ENCODE assay signal across 12 mouse cellular contexts in the genomic region with DNA sequence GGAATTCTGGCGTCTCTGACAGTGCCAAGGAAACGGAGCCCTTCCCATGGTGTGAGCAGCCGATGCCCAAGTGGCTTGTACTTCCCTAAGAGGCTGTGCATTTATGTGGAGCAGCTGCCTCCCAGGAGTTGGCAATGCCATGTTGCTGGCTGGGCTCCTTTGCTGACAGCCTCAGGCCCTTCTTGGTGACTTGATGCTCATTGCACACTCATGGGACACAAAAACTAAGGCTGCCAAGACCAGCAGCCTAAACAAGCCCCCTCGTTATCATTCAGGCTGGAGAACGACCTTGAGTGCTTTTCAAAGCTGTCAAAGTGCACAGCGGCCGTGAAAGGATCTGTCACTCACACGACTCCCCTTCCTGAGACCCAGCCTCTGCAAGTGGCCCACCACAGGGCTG. TPM values are rescaled to one million over a fixed set of nuclear protein-coding genes. Genes with fewer than 3 reads are reported as not detected.
DNase-seq lines count a peak whose midpoint lies in the region; ATAC-seq and TF ChIP-seq lines count a peak whose summit lies in the region.
"Had no signal": no experiment of that assay in that cellular context is flagged by ENCODE, and none has a peak within 500 bp of the region (broad histone marks: within the 10 kb centered on the region; RNA-seq: fewer than 3 reads in every experiment).

No protein-coding gene starts in this region.

- peaks cover 69% of the 10 kb centered on the region for H3K4me1 ChIP-seq in forebrain, embryonic 15.5 days
- H3K4me1 ChIP-seq in midbrain, embryonic 10.5 days: peaks cover 58% of the 10 kb centered on the region
- H3K4me1 ChIP-seq in kidney, embryonic 14.5 days (ENCODE audit: control insufficient read depth, insufficient read depth, low read length): no peaks in the 10 kb centered on the region
- no peaks in the 10 kb centered on the region for H3K4me1 ChIP-seq in intestine, postnatal 0 days (replicated peaks; ENCODE audit: control insufficient read depth, insufficient read depth, low read length)
- H3K4me1 ChIP-seq: lung, embryonic 15.5 days had no signal

- 3% methylated on average over 8 of the region's 8 CpGs for WGBS in forebrain, embryonic 15.5 days
- 38% methylated on average over 8 of the region's 8 CpGs for WGBS in midbrain, embryonic 10.5 days
- WGBS in kidney, embryonic 14.5 days: 55% methylated on average over 8 of the region's 8 CpGs
- 59% methylated on average over 8 of the region's 8 CpGs for WGBS in intestine, postnatal 0 days

- TF ChIP-seq CTCF in brain, embryonic 14.5 days (IDR thresholded peaks at IDR 0.05; ENCODE audit: borderline replicate concordance, extremely low read depth, insufficient read depth, insufficient read length): no peak
- no peak for TF ChIP-seq CTCF in intestine, postnatal 0 days (IDR thresholded peaks at IDR 0.05; ENCODE audit: low read depth)

- peak overlapping the region; percentile 85 for H3K27ac ChIP-seq in forebrain, embryonic 15.5 days (replicated peaks)
- H3K27ac ChIP-seq in midbrain, embryonic 10.5 days (replicated peaks): peak overlapping the region; percentile 73
- no peak overlapping the region for H3K27ac ChIP-seq in kidney, embryonic 14.5 days (ENCODE audit: low read depth, low read length)
- no peak overlapping the region for H3K27ac ChIP-seq in intestine, postnatal 0 days (ENCODE audit: low read depth, low read length)
- H3K27ac ChIP-seq: lung, embryonic 15.5 days had no signal

- TF ChIP-seq POLR2A in brain, embryonic 14.5 days (IDR thresholded peaks at IDR 0.05; ENCODE audit: borderline replicate concordance, extremely low read depth, insufficient read depth, insufficient read length, poor library complexity, severe bottlenecking): no peak

- DNase-seq in cerebellum, postnatal 14 days: peak; percentile 54 to 56
- peak; percentile 98 for DNase-seq in brain, embryonic 14.5 days (ENCODE audit: low read depth)
- peak; percentile 56 for DNase-seq in midbrain, embryonic 10.5 days (ENCODE audit: low spot score)
- no peak for DNase-seq in frontal cortex, postnatal 10 days (ENCODE audit: low spot score in 2 of 2)
- DNase-seq: B cell, adult 2 months; kidney, postnatal 25 days had no signal

- H3K27me3 ChIP-seq in forebrain, embryonic 15.5 days: no peaks in the 10 kb centered on the region
- peaks cover 38% of the 10 kb centered on the region for H3K27me3 ChIP-seq in midbrain, embryonic 10.5 days (ENCODE audit: low read depth, poor library complexity, severe bottlenecking)
- no peaks in the 10 kb centered on the region for H3K27me3 ChIP-seq in kidney, embryonic 14.5 days (ENCODE audit: control insufficient read depth, insufficient read depth, low read length)
- H3K27me3 ChIP-seq in intestine, postnatal 0 days (replicated peaks; ENCODE audit: control insufficient read depth, insufficient read depth, low read length): 0 out of 2 replicates have a peak, but pooled peaks cover 4% of the 10 kb centered on the region
- H3K27me3 ChIP-seq: lung, embryonic 15.5 days had no signal

- H3K9me3 ChIP-seq in forebrain, embryonic 15.5 days: no peaks in the 10 kb centered on the region
- no peaks in the 10 kb centered on the region for H3K9me3 ChIP-seq in midbrain, embryonic 10.5 days (replicated peaks)
- no peaks in the 10 kb centered on the region for H3K9me3 ChIP-seq in kidney, embryonic 14.5 days (ENCODE audit: control insufficient read depth, low read length)
- H3K9me3 ChIP-seq in intestine, postnatal 0 days (ENCODE audit: control insufficient read depth): no peaks in the 10 kb centered on the region
- H3K9me3 ChIP-seq: G1E; lung, embryonic 15.5 days had no signal

- H3K36me3 ChIP-seq in forebrain, embryonic 15.5 days: no peaks in the 10 kb centered on the region
- H3K36me3 ChIP-seq in midbrain, embryonic 10.5 days: no peaks in the 10 kb centered on the region
- no peaks in the 10 kb centered on the region for H3K36me3 ChIP-seq in kidney, embryonic 14.5 days (ENCODE audit: control insufficient read depth, insufficient read depth, low read length)
- H3K36me3 ChIP-seq in intestine, postnatal 0 days (ENCODE audit: control insufficient read depth, insufficient read depth): no peaks in the 10 kb centered on the region
- H3K36me3 ChIP-seq: G1E; lung, embryonic 15.5 days had no signal

- H3K4me3 ChIP-seq in forebrain, embryonic 15.5 days: no peak overlapping the region
- peak overlapping the region; percentile 20; the same call in 1 of the 2 replicates for H3K4me3 ChIP-seq in midbrain, embryonic 10.5 days
- no peak overlapping the region for H3K4me3 ChIP-seq in kidney, embryonic 14.5 days (ENCODE audit: low read length)
- H3K4me3 ChIP-seq in intestine, postnatal 0 days (ENCODE audit: low read depth, low read length): no peak overlapping the region
- H3K4me3 ChIP-seq: lung, embryonic 15.5 days had no signal

- no peak overlapping the region for H3K9ac ChIP-seq in forebrain, embryonic 15.5 days (replicated peaks)
- no peak overlapping the region for H3K9ac ChIP-seq in kidney, embryonic 14.5 days (ENCODE audit: low read depth, low read length)
- H3K9ac ChIP-seq in intestine, postnatal 0 days (ENCODE audit: low read depth, low read length): no peak overlapping the region
- H3K9ac ChIP-seq: lung, embryonic 15.5 days had no signal

- no peak for ATAC-seq in cerebellum, adult (ENCODE audit: insufficient number of reproducible peaks, low FRiP score, low TSS enrichment)
- peak; percentile 85 for ATAC-seq in forebrain, embryonic 15.5 days (replicated peaks)
- ATAC-seq in kidney, embryonic 14.5 days (ENCODE audit: low FRiP score, low TSS enrichment): no peak
- ATAC-seq in intestine, postnatal 0 days: no peak

- no peak overlapping the region for H3K4me2 ChIP-seq in forebrain, embryonic 15.5 days (replicated peaks)
- H3K4me2 ChIP-seq in kidney, embryonic 14.5 days (replicated peaks; ENCODE audit: low read depth, low read length): no peak overlapping the region
- H3K4me2 ChIP-seq in intestine, postnatal 0 days (replicated peaks; ENCODE audit: low read depth): no peak overlapping the region
- H3K4me2 ChIP-seq: lung, embryonic 15.5 days had no signal

RNA-seq across cellular contexts. Expression of a gene that starts 28.0 kb away (rescaled TPM):
- 124 and 147 TPM in 2 replicates for polyA plus RNA-seq in brain, embryonic 14.5 days (2012; rRNA removed)
- polyA plus RNA-seq in forebrain, embryonic 15.5 days (2015; fragmentation: Nextera tagmentation; extraction: Ambion mirVana): 58.3 and 66.4 TPM in 2 replicates
- polyA plus RNA-seq in midbrain, embryonic 10.5 days (2016; fragmentation: Nextera tagmentation; extraction: Ambion mirVana): 23.2 and 31.4 TPM in 2 replicates
- 23.2 and 23.5 TPM in 2 replicates for polyA plus RNA-seq in kidney, embryonic 14.5 days (2014; fragmentation: Nextera tagmentation; extraction: Ambion mirVana)
- 8.5 and 8.6 TPM in 2 replicates for polyA plus RNA-seq in intestine, postnatal 0 days (2015; fragmentation: Nextera tagmentation; extraction: Ambion mirVana)
- polyA plus RNA-seq: G1E had no signal

RNA-seq across cellular contexts. Expression of a gene that starts 42.6 kb away (rescaled TPM):
- 2.3 and 2.8 TPM in 2 replicates for polyA plus RNA-seq in brain, embryonic 14.5 days (2012; rRNA removed)
- 2.0 TPM in 2 replicates for polyA plus RNA-seq in forebrain, embryonic 15.5 days (2015; fragmentation: Nextera tagmentation; extraction: Ambion mirVana)
- 1.6 and 2.2 TPM in 2 replicates for polyA plus RNA-seq in midbrain, embryonic 10.5 days (2016; fragmentation: Nextera tagmentation; extraction: Ambion mirVana)
- 2.2 and 2.4 TPM in 2 replicates for polyA plus RNA-seq in kidney, embryonic 14.5 days (2014; fragmentation: Nextera tagmentation; extraction: Ambion mirVana)
- 2.3 and 3.4 TPM in 2 replicates for polyA plus RNA-seq in intestine, postnatal 0 days (2015; fragmentation: Nextera tagmentation; extraction: Ambion mirVana)
- polyA plus RNA-seq: G1E had no signal

RNA-seq across cellular contexts. Expression of a gene that starts 42.8 kb away (rescaled TPM):
- polyA plus RNA-seq in brain, embryonic 14.5 days (2012; rRNA removed): 78.6 and 97.8 TPM in 2 replicates
- 14.3 and 14.7 TPM in 2 replicates for polyA plus RNA-seq in forebrain, embryonic 15.5 days (2015; fragmentation: Nextera tagmentation; extraction: Ambion mirVana)
- 4.1 and 5.7 TPM in 2 replicates for polyA plus RNA-seq in midbrain, embryonic 10.5 days (2016; fragmentation: Nextera tagmentation; extraction: Ambion mirVana)
- 2.2 and 2.7 TPM in 2 replicates for polyA plus RNA-seq in kidney, embryonic 14.5 days (2014; fragmentation: Nextera tagmentation; extraction: Ambion mirVana)
- 3.2 and 4.9 TPM in 2 replicates for polyA plus RNA-seq in intestine, postnatal 0 days (2015; fragmentation: Nextera tagmentation; extraction: Ambion mirVana)

Comparison
In these comparisons a context has a peak if more than half of its experiments do, and no peak if none do; other contexts are left out.
1. DNase-seq: peak in cerebellum, postnatal 14 days (2 of 2), brain, embryonic 14.5 days (single experiment) and midbrain, embryonic 10.5 days (single experiment); none in frontal cortex, postnatal 10 days (0 of 2).
2. H3K27ac ChIP-seq: peak in forebrain, embryonic 15.5 days (single experiment) and midbrain, embryonic 10.5 days (single experiment); none in kidney, embryonic 14.5 days (single experiment) and intestine, postnatal 0 days (single experiment).